Mouse (Mus musculus): ENCODE results near the gene Tmem120b.

Gene Tmem120b

GRCm38 (mm10) chr5:123159446-123159845 is 91.2 kb downstream of the Tmem120b start:
- no peak for DNase-seq (ENCODE audit: low spot score in 2 of 2)

GRCm38 (mm10) chr5:123159866-123160265 is 91.7 kb downstream of the Tmem120b start:
- no peak for DNase-seq (ENCODE audit: low spot score in 2 of 2)

GRCm38 (mm10) chr5:123160341-123160740 is 92.1 kb downstream of the Tmem120b start:
- no peak for DNase-seq (ENCODE audit: low spot score in 2 of 2)

- DNase-seq (ENCODE audit: low spot score in 2 of 2): no peak
Observed at GRCm38 (mm10) chr5:123162942-123163341, 94.7 kb downstream of the Tmem120b start.

GRCm38 (mm10) chr5:123166437-123166836 is 98.2 kb downstream of the Tmem120b start:
- DNase-seq (ENCODE audit: low spot score in 2 of 2): no peak

Data from right cerebral cortex, adult 2 months (tissue).